Mouse (Mus musculus) CD4-positive, CD25-positive, alpha-beta regulatory T cell, adult 9 weeks (primary cell): ENCODE results near the gene Camsap1. TPM values are rescaled to one million over a fixed set of nuclear protein-coding genes. Genes with fewer than 3 reads are reported as not detected.

Experiments
- polyA plus RNA-seq: library from polyadenylated mRNA; unstranded; fragments of 100-300 nt; shearing (Covaris generic); gene quantifications from one replicate; pipeline ENCODE4 v1.2.1, GENCODE M21; 2017

Gene Camsap1
- polyA plus RNA-seq, result 3.4 TPM

GRCm38 (mm10) chr2:25983159-25983907 lies at the start of gene Camsap1:
TSS of gene Camsap1 (minus strand) at chr2:25983282.

GRCm38 (mm10) chr2:26021561-26022257 lies 38.6 kb upstream of the Camsap1 start, which contains the start of gene Ubac1:
TSS of gene Ubac1 (minus strand) at chr2:26021747.

Other genes starting within 250 kb of the Camsap1 start
- gene Obp2b, start 246.3 kb downstream of the Camsap1 start, polyA plus RNA-seq, result not detected
- gene Lcn3, start 217.7 kb downstream of the Camsap1 start, polyA plus RNA-seq, result not detected
- gene Lcn11, start 206.3 kb downstream of the Camsap1 start, polyA plus RNA-seq, result not detected
- not detected for gene Gm13539, start 201.0 kb downstream of the Camsap1 start, polyA plus RNA-seq
- gene Glt6d1, start 167.4 kb downstream of the Camsap1 start, polyA plus RNA-seq, result not detected
- gene Lcn9, start 160.1 kb downstream of the Camsap1 start, polyA plus RNA-seq, result not detected
- gene Sohlh1, start 136.0 kb downstream of the Camsap1 start, polyA plus RNA-seq, result 0.21 TPM
- gene Kcnt1, start 119.5 kb downstream of the Camsap1 start, polyA plus RNA-seq, result 0.09 TPM
- 25.3 TPM for gene Ubac1, start 38.5 kb upstream of the Camsap1 start, polyA plus RNA-seq
- gene Nacc2, start 139.9 kb upstream of the Camsap1 start, polyA plus RNA-seq, result 1.8 TPM
- not detected for gene Lhx3, start 225.0 kb upstream of the Camsap1 start, polyA plus RNA-seq